In genomic region chr2:181777715-181778114, GRCm38 (mm10) we compare ENCODE assay signal across 12 mouse cellular contexts. TPM values are rescaled to one million over a fixed set of nuclear protein-coding genes. Genes with fewer than 3 reads are reported as not detected.
DNase-seq lines count a peak whose midpoint lies in the region; ATAC-seq and TF ChIP-seq lines count a peak whose summit lies in the region.
"Had no signal": no experiment of that assay in that cellular context is flagged by ENCODE, and none has a peak within 500 bp of the region (broad histone marks: within the 10 kb centered on the region; RNA-seq: fewer than 3 reads in every experiment).

No protein-coding gene starts in this region.

- ATAC-seq in forebrain, embryonic 12.5 days (ENCODE audit: low FRiP score), result no peak

- intact Hi-C loops in left cerebral cortex, adult 2 months (cut with DNase I), result no loop called here

- no peak for DNase-seq in left cerebral cortex, adult 2 months (ENCODE audit: extremely low spot score in 1 of 2, low spot score in 2 of 2)
- no peak for DNase-seq in left cerebral cortex, adult 8-10 months (ENCODE audit: low spot score in 2 of 2)
- peak; percentile 27 for DNase-seq in R1 (ENCODE audit: low read depth, low spot score)
- peak; percentile 24 to 77 for DNase-seq in kidney, postnatal 36 days
- DNase-seq in adipocyte (ENCODE audit: low spot score), result no peak
- DNase-seq in retina, postnatal 1 day, result no peak
- DNase-seq: left cerebral cortex, postnatal 4 days had no signal

- H3K36me3 ChIP-seq in E14TG2a.4 (ENCODE audit: insufficient read depth, low read length), result no peaks in the 10 kb centered on the region
- H3K36me3 ChIP-seq in forebrain, embryonic 12.5 days (replicated peaks), result no peaks in the 10 kb centered on the region

- no peak overlapping the region for H3K27ac ChIP-seq in left cerebral cortex, adult 2 months
- H3K27ac ChIP-seq in forebrain, embryonic 12.5 days, result no peak overlapping the region
- H3K27ac ChIP-seq: hindbrain, embryonic 13.5 days had no signal

- no peak overlapping the region for H3K4me3 ChIP-seq in left cerebral cortex, adult 2 months
- H3K4me3 ChIP-seq in E14TG2a.4 (replicated peaks; ENCODE audit: low read length), result no peak overlapping the region
- no peak overlapping the region for H3K4me3 ChIP-seq in forebrain, embryonic 12.5 days (replicated peaks)
- H3K4me3 ChIP-seq: hindbrain, embryonic 13.5 days; megakaryocyte, embryonic 14.5 days had no signal

- WGBS in forebrain, embryonic 12.5 days, result 53% methylated on average over 2 of the region's 2 CpGs

- no peak overlapping the region for H3K9ac ChIP-seq in forebrain, embryonic 12.5 days
- H3K9ac ChIP-seq: hindbrain, embryonic 13.5 days had no signal

- H3K9me3 ChIP-seq in E14TG2a.4 (ENCODE audit: low read length), result no peaks in the 10 kb centered on the region
- no peaks in the 10 kb centered on the region for H3K9me3 ChIP-seq in forebrain, embryonic 12.5 days
- H3K9me3 ChIP-seq: hindbrain, embryonic 13.5 days; megakaryocyte, embryonic 14.5 days had no signal

- TF ChIP-seq CTCF in left cerebral cortex, adult 2 months (IDR thresholded peaks at IDR 0.05), result peak; percentile 25
- 0 out of 2 replicates have a peak, but pooled peaks have one; percentile 9 for TF ChIP-seq CTCF in E14TG2a.4 (conservative IDR thresholded peaks at IDR 0.05; ENCODE audit: low read length)

- H3K27me3 ChIP-seq in E14TG2a.4 (ENCODE audit: insufficient read depth, low read length), result peaks cover 3% of the 10 kb centered on the region; the same call in 1 of the 2 replicates
- no peaks in the 10 kb centered on the region for H3K27me3 ChIP-seq in forebrain, embryonic 12.5 days
- H3K27me3 ChIP-seq: hindbrain, embryonic 13.5 days had no signal

- H3K4me2 ChIP-seq in forebrain, embryonic 12.5 days, result no peak overlapping the region
- H3K4me2 ChIP-seq: hindbrain, embryonic 13.5 days had no signal

- H3K4me1 ChIP-seq in E14TG2a.4 (replicated peaks; ENCODE audit: low read depth, low read length), result peaks cover 16% of the 10 kb centered on the region
- peaks cover 32% of the 10 kb centered on the region for H3K4me1 ChIP-seq in forebrain, embryonic 12.5 days
- H3K4me1 ChIP-seq: megakaryocyte, embryonic 14.5 days had no signal

RNA-seq across cellular contexts. Expression of gene Myt1, which starts 14.6 kb away (rescaled TPM):
- total RNA-seq in left cerebral cortex, adult 2 months (2021), result 10 to 100 TPM; 17.9 to 19.6 TPM
- 10 to 100 TPM; 14.7 to 25.9 (median 18.6) TPM for total RNA-seq in left cerebral cortex, adult 8-10 months (2022)
- polyA plus RNA-seq in forebrain, embryonic 12.5 days (2016; fragmentation: Nextera tagmentation; extraction: Ambion mirVana), result 51.9 and 60.8 TPM in 2 replicates
- total RNA-seq: gastrocnemius, adult 8-10 months had no signal

RNA-seq across cellular contexts. Expression of gene Pcmtd2, which starts 59.9 kb away (rescaled TPM):
- total RNA-seq in left cerebral cortex, adult 2 months (2021), result 10 to 100 TPM; 79.1 to 90.6 TPM
- 10 to 100 TPM; 76.1 to 84.1 (median 81.7) TPM for total RNA-seq in left cerebral cortex, adult 8-10 months (2022)
- polyA plus RNA-seq in forebrain, embryonic 12.5 days (2016; fragmentation: Nextera tagmentation; extraction: Ambion mirVana), result 36.2 and 36.9 TPM in 2 replicates

Comparison
In these comparisons a context has a peak if more than half of its experiments do, and no peak if none do; other contexts are left out.
1. DNase-seq: peak in R1 (single experiment) and kidney, postnatal 36 days (2 of 2); none in left cerebral cortex, adult 2 months (0 of 2), left cerebral cortex, adult 8-10 months (0 of 2), adipocyte (single experiment) and retina, postnatal 1 day (single experiment).